Mouse (Mus musculus): ENCODE data around the gene Adcy6. TPM values are rescaled to one million over a fixed set of nuclear protein-coding genes. Genes with fewer than 3 reads are reported as not detected.

The Adcy6 gene
- total RNA-seq, 2 experiments from 2014 or later, result 141 to 148 TPM

DNA sequence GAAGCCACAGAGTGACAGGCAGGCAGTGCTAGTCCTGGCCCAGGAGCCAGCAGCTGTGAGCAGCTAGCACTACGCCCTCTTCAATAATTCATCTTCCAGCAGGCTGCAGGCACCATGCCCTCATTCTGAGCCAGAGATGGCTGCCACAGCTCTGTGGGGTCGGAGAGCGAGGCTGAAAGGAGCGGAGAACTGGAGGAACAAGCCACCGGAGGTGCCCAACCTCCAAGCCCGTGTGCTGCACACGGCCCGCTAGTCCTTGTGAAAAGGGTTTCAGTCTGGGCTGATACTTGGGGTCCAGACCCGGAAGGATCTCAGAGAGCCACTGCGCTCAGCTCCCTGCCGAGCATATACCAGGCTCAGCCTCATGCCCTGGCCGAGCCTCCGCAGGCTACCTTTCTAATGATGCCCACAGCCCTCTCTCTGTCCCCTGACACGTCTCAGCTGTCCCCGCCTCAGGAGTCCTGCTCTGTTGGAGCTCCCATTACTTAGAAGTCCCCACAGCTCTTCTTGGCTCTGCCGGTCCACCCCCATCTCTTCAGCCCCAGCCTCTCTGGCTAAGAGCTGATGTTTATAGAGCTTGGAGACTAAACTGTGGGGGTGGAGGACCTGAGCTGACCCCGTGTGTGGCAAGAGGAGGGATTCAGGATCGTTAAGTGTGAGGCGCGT, 18.8 kb upstream of the Adcy6 start:
- no peak for DNase-seq

DNA sequence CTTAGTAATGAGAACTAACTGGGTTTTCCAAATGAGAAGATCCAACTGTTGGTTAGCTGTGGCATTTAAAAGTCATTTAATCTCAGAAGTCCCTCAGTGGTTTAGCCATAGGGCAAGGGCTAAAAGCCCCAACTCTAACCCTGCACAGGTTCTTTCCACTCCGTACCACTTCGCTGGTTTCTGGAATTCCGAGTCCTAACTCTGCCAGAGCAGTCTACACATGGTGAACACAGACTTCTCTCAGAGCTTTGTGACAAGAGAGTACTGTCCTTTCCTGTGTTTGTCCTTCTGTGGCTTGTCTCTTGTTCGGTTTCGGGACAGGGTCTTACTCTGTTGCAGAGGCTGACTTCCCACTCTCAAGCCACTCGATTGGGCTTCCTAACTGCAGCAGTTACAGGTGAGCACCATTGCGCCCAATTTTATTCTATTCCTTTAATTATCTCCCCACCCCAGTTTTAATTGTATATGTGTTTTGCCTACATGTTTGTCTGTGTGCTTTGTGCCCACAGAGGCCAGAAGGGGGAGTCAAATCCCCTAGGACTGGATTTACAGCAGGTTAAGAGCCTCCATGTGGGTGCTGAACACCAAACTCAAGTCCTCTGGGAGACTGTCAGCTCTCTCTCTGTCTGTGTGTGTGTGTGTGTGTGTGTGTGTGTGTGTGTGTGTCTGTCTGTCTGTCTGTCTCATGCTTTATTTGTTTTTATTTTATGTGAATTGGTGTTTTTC, 16.8 kb upstream of the Adcy6 start:
- DNase-seq, result no peak

DNA sequence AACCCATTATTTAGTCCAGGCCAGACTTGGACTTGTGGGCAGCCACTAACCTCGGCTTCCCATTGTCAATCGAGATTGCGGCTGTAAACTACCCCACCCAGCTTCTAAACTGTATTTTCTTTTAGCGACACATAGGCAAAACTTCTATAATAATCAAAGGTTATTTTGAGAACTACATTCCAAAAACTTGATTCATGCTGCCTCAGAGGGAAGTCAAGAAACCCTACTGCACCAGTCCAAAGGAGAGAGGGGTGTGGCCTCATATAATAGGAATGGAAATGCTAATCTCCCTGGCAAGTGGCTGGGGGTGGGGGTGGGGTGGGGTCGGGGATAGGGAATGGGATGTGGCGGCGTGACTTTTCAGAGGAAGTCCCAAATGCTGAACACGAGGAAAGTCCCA, 16.2 kb upstream of the Adcy6 start:
- DNase-seq, result no peak

DNA sequence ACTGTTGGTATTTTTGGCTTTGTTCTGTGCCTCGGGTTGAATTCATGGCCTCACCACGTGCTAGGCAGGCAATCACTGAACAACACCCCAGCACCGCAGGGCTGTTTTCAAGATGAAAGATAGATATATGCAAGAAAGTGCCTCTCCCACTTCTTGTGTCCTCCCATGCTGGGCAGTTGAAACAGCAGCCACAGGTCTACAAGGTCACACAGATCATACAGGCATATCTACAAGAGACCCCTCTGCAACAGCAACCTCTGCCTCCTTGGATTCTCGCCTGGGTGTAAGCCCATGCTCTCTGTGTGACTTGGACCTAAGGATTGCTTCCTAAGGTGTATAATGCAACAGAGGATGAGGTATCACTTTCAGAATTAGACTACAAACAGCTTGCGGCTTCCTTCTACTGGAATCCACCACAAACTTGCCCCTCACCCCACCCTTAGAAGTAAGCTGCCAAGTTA, 13.5 kb upstream of the Adcy6 start:
- DNase-seq, result no peak

DNA sequence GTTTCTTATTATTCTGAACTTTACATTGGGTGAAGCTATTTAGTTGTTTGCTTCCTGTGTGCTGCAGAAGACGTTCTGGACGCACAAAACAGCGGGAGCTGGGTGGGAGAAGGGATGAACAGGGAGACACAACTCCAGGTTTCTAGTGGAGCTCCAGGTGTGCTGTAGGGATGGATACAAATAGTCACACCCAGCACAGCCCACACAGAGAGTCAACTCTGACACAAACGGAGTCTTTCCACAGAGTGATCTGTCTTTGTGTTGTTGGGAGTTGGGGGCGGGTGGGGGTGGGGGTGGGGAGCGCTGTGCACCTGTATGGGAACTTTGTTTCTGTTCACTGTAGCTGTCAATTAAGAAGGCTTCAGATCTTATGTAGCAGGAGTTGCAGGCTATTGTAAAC, 12.8 kb upstream of the Adcy6 start:
- DNase-seq, result no peak

DNA sequence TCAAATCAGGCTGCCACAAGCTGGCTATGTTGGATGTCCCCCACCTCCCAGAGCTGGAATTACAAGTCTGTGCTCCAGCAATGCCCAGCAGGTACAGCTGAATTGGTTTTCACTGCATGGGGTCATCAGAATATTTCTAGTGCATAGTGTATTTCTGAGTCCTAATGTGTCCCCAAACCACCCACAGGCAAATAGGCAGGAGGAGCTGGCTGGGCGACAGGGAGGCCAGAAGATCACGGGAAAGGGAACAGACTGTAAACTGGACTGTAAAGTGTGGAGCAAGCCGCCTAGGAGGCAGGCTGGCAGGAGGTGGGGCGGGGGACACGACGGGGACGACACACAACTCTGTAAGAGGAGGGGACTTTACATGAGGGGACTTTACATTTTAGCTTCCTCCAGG, 12.3 kb upstream of the Adcy6 start:
- DNase-seq, result no peak

DNA sequence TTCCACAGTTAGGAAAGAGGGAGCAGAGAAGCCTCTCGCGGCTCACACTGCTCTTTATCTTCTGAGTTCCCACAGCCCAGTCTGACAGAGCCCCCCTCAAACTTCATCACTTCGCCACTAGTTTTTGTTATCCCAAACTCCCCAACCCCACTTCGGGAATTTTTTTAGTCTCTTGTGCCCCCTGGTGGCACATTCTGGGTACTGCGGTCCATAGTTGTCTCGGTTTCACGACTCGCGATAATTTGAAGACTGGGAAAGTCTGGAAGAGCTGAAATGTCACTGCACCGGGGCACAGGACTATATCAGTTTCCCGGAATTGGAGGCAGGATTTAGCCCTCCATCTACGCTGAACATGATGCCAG, 7.3 kb upstream of the Adcy6 start:
- DNase-seq, result peak; percentile 63 to 96

DNA sequence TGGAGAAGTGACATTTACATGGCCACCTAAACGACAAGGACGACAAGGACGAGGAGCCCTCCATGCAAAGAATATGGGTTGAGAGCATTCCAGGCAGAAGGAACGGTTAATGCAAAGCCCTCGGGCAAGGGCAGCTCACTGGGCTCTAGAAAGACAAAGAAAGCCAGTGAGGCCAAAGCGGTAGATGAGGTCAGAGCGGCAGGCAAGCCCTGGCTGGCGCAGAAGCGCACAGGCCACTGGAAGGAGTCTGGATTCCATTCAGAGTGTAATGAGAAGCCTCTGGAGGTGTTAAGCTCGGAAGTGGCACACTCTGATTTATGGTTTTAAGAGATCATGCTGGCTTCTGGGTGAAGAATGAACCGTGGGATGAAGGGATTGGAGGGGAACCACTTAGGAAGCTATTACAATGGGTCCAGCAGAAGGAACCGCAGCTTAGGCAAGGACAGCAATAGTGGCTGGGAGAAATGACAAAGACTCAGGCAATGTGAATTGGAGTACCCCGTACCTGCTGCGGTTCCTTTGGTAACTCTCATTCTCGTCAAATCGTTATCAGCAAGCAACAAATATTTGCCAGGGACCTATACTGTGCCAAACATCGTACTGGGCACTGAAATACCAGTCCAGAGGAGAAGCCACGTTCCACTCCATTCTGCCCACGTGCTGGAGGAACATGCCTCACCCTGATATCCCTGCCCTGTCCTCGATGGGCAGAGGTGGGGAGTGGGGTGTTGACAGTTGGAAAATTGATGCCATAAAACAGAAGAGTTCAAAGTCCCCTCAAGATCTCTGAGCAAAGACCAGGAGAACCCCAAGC, 6.7 kb upstream of the Adcy6 start:
- DNase-seq, result peak in 1 of 2 experiments; percentile 42

DNA sequence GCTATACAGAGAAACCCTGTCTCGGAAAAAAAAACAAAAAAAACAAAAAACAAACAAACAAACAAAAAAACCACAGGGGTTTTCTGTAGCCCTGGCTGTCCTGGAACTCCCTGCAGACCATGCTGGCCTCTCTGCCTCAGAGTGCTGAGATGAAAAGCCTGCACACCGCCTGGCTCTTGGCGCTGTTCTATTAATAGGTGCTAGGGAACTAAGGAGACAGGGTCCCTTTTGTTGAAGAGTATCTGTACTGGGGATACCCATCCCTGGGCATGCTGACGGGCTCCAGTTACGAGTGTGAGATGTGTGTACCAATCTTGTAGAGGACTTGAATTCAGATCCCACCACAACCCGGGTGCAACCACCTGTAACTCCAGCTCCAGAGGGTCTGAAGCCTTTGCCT, 5.9 kb upstream of the Adcy6 start:
- no peak for DNase-seq

DNA sequence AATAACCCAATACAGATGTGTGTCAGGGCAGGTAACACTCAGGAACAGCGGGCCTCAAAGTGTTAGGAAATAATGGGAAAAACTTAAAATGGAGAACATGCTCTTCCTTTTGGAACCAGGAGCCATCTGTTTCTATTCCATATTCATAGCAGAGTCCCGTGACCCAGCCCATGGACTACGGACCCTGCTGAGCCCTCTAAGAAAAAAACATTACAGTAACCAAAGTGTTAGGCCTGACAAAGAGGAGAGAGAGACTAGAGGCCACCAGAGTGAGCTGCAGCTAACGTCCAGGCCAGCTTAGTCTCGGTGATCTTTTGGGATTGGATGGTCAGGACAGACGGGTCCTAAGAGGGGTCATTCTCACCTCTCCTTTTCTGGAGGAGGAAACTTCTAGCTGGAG, 5.1 kb upstream of the Adcy6 start:
- no peak for DNase-seq

DNA sequence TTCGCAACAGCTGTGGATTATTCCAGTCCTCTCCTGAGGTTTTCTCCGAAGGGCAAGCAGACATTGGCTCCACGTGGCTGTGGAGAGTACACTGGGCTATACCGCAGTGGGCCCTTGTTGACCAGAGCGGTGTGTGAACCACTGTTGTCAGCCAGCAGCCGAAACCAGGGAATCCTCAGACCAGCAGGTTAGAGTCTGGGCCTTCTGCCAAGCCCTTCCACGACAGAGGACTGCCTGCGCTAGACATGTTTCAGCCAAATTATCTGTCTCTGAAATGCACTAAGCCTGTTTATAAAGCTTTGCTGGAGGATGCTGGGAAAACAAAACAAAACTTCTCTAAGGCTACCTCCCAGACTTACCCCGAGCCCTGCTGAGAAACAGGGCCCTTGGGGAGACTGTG, 4.7 kb upstream of the Adcy6 start:
- peak in 1 of 2 experiments; percentile 48 for DNase-seq

DNA sequence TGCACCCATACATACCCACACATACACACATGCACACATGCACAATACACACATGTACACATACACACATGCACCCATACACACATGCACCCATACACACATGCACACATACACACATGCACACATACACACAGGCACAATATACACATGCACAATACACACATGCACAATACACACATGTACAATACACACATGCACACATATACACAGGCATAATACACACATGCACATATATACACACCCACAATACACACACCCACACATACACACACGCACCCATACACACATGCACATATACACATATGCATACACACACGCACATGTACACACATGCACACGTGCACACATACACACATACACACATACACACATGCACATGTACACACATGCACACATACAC, 2.4 kb upstream of the Adcy6 start:
- DNase-seq, result peak in 1 of 2 experiments; percentile 2

DNA sequence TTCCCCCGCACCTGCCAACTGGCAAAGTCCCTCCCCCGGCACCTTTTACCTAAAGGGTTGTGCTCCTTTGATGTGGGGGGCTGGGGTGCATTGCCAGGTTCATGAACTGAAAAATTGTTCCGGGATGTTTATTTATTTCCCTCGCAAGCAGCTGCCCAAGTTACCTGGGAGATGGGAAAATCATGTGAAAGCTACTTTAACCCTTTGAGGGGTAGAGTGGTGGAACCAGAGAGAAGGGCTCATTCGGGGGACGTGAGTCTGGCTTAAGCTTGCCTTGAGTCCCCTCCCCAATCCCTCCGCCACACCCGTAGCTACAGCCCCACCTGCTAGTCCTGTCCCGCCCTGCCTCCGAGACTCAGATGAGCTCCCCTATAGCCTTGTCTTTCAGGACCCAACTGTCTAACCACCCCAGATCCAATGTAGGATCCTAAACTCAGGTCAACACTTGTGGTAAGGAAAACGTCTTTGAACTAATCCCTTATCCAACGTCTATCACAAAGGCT, 306 bp upstream of the Adcy6 start:
- DNase-seq, result peak in 1 of 2 experiments; percentile 13

DNA sequence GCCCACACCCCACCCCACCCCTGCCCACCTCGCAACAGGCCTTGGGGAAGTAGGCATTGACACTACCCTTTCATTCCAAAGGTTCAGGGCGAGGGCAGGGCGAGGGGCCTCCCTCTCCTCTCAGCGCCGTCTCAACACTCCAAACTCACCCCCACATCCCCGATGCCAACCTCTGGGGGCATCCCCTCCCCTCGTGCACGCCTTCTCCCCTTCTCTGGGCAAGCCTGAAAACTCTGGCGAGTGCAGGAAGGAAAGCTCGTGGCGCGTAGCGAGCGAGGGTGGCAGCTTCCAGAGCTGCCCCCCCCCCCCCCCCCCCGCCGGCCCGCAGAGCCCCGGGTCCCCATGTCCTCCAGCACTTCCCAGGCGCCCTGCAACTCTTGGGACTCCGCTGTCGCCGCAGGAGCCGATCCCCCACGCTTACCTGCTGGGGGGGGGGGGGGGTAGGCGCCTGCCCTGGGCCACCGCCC, 1.1 kb downstream of the Adcy6 start:
- peak in 1 of 2 experiments; percentile 65 for DNase-seq

DNA sequence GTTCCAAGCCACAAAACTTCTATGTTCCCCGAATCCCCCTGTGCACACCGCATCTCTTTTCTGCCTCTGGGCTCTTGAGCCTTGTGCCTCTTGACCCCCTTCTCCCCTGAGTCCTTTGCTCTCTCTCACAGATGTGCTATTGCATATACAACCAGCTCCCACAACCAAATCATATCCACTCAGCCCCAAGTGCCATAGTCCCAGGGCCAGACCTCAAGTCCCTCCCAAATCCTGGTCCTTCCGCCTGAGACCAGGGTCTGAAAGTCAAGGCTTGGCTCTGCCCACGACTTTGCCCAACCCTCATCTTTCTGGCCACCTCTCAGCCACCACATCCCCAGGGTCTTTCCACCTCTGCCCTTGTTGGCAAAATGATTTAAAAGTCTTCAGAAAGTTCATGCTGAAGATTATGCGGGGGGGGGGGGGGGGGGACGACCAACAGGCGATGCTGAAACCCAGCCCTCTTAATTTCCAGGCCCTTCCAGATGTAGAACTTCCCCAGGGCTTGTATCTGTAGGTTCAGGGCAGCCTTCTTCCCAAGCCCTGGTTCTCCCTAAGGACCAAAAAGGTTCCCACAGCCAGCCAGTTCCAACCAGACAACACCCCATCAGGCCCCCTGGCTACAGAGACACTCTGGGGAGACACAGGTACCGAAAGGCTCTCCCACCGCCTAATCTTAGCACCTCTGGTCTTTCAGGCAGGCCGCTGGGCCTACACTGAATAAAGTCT, 1.7 kb downstream of the Adcy6 start:
- DNase-seq, result peak; percentile 63 to 69

DNA sequence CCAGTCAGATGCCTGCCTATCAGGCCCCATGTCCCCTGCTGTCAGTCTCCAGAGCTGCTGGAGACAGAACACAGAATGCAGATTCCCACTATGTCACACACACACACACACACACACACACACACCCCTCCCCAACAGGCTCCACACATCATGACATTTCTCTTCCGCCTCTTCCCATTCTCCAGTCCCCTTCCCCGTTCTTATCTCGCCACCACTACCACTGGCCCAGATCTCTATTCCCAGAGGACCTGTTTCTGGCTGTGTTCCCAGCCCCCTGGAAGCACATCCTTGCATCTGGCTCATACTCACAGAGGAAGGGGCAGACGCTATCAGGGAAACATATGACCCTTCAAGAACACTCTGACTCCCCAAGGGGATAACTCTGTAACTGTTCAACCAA, 2.3 kb downstream of the Adcy6 start:
- peak; percentile 91 to 93 for DNase-seq

DNA sequence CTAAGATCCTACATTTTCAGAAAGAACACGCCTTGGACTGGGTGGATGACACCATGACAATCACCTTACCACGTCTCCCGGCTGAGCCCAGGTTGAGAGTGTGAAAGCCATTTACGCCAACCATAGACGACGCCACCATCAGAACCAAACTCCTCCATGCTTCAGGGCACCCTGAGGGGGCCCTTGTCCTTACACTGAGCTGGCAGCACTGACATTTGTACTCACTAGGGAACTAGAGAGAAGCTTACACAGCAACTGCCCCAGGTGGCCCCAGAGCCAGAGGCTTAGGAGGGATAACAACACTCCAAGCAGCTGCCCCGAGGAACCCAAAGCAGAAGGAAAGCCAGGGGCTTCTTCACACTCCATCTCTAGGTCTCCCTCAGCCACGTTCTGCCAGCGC, 3.1 kb downstream of the Adcy6 start:
- DNase-seq, result peak in 1 of 2 experiments; percentile 51

DNA sequence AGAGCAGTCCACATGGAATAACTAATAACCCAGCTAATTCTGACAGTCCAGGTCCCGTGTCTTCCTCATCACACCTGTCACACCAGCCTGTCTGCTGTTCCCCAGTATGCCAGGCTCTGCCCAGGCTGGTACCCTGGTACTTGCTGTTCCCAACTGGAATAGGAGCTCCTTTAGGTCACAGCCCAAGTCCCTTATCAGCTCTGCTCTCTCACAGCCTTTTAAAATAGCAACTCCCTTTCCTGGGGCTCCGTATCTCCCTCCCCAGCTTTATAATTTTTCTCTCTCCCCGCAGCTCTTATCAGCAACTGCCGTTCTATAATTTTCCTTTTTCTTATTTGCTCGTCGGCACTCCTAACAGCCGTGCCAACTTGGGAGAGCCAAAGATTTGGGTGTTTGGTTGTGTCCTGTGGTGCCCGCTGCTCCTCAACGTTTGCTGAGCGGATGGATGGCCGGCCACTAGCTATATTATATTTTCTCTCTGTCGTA, 3.8 kb downstream of the Adcy6 start:
- peak; percentile 68 to 81 for DNase-seq

DNA sequence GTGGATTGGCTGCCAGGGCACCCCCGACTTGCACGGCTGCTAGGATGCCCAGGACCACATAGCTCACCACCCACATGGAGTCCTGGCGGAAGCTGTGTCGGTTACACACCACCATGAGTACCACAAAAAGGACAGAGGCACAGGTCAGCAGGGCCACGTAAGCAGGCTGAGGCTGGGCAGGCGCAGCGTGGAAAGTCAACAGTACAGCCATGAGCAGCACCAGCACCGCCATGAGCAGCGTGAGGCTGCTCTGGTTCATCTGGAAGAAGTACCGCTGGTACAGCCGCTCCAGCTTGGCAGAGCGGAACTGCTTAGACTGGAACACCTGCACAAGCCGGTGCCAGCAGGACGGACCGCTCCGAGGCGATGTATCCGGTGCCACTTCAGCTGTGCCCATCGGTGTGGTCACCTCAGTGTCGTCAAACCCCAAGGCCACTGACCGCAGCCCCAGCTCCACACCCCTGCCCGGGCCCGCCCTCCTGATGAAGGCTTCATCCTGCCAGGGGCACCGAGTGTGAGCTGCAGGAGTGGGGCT, 5.8 kb downstream of the Adcy6 start:
- DNase-seq, result peak in 1 of 2 experiments; percentile 53

DNA sequence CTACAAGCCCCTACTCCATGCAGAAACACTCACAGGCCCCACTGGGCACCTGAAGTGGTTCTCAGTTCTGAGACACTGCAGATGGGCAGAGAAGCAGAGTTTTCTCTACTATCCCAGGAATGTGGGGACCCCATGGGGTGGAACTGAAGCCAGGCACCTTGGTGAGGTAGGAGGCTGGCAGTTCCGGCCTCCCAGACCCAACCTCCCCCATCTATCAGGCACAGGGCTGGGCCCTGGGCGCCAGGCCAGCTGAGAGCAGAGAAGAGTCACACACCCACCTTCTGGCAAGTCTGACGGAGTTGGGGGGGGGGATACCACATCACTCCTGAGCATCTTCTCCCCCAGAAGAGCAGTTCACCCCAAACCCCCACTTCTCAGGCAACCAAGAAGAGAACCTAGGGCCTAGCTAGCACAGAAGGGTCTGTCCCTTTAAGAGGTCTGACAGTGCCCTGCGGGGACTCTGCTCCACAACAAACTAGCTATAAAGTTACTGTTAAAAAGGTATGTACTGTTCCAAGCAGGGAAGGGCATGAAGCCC, 6.9 kb downstream of the Adcy6 start:
- DNase-seq, result peak in 1 of 2 experiments; percentile 48

DNA sequence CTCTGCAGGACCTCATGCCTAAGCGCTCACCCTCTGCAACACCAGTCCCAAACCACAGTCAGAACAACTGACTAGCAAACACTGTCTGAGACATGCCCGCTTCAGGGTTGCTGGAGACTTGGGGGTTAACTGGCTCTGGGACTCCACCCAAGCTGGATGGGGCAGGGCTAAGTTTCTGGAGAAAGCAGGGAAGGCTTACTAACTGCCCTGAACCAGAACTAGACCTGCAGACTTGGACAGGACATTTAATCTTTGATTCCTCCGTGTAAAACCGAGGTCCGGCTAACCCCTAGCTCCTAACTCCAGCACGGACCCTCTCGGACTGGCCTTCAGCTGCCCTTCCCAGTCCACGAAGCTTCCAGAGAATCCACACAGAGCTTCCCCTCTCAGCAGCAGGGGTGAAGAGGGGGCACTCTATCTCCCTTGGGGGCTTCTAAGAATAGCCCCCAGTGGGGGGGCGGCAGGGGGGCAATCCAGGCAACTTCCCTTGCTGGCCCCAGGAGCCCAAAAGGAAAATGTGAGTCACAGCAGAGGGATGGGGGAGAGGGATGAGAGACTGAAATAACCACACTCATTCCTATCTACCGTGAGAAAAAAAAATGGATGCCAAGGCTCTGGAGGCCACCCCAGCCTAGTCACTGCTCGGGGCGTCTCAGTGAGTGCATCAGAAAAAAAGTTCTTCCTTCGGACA, 7.5 kb downstream of the Adcy6 start:
- DNase-seq, result peak; percentile 82 to 87

Data from heart, adult 18-20 months (tissue).